Mouse (Mus musculus): Measurements from ENCODE around the gene Myo10.

- TF ChIP-seq POLR2A (IDR thresholded peaks at IDR 0.05; ENCODE audit: extremely low read depth, insufficient read depth, low read length) (no peak), CTCF (IDR thresholded peaks at IDR 0.05; ENCODE audit: low read depth, low read length) (no peak)
These were observed 47.2 kb downstream of the Myo10 start for GRCm38 (mm10) chr15:25669283-25670247.

All from liver, adult 2 months (tissue).